Mouse (Mus musculus): ENCODE measurements around the gene Gm10644.

DNA sequence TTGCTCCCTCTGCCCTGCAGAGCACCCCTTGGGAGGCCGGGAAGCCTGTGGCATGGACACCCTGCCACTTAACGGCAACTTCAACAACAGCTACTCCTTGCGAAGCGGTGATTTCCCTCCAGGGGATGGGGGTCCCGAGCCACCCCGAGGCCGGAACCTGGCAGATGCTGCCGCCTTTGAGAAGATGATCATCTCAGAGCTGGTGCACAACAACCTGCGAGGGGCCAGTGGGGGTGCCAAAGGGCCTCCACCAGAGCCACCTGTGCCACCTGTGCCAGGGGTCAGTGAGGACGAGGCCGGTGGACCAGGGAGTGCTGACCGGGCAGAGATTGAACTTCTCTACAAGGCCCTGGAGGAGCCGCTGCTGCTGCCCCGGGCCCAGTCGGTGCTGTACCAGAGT, 16.7 kb downstream of the Gm10644 start:
- TF ChIP-seq CTCF (IDR thresholded peaks at IDR 0.05; ENCODE audit: low read depth, low read length) (no peak), TAL1 (conservative IDR thresholded peaks at IDR 0.05; ENCODE audit: low read depth, low read length) (no peak), GATA1 (IDR thresholded peaks at IDR 0.05; ENCODE audit: borderline replicate concordance, low read length) (no peak), GATA2 (IDR thresholded peaks at IDR 0.05; ENCODE audit: borderline replicate concordance, low read depth, low read length) (no peak)
